Mouse (Mus musculus): Measurements from ENCODE around the gene Tdgf1. TPM values are rescaled to one million over a fixed set of nuclear protein-coding genes. Genes with fewer than 3 reads are reported as not detected.

The Tdgf1 gene
- polyA plus RNA-seq, 1 experiment from 2014 or later = 0.62 TPM

- peak overlapping the region; percentile 69; the same call in 1 of the 2 replicates for H3K9ac ChIP-seq
- peak overlapping the region; percentile 56 for H3K4me3 ChIP-seq
- 37% methylated on average over 5 of the region's 5 CpGs for WGBS
- peaks cover 5% of the 10 kb centered on the region; the same call in 1 of the 2 replicates for H3K4me1 ChIP-seq
- no peak for ATAC-seq (ENCODE audit: insufficient number of reproducible peaks, insufficient read depth, low FRiP score, low TSS enrichment, low read depth)
- no peaks in the 10 kb centered on the region for H3K9me3 ChIP-seq
- H3K27me3 ChIP-seq = peaks cover 48% of the 10 kb centered on the region
- no peak overlapping the region for H3K27ac ChIP-seq
- no peaks in the 10 kb centered on the region for H3K36me3 ChIP-seq
- H3K4me2 ChIP-seq = peak overlapping the region; percentile 98
Observed at GRCm38 (mm10) chr9:110952931-110953549, 7.1 kb upstream of the Tdgf1 start.

DNA sequence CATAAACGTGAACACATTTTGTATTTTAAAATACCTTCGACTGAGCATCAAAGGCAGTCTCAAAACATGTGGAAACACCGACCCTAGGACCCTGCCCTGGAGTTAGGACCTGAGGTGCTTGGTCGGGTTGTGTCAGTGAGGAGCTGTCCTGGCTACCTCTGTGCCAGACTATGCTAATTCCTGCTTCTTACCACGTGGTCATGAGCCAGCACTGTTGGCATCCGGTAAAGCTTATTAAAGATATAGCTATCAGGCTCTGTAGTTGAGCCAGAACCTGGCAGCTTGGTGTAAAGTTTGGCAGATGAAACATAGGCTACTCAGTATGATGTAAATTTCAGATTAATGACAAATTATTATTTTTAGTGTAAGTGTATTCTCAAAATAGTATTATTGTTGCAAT is 6.4 kb upstream of the Tdgf1 start:
- no peak overlapping the region for H3K27ac ChIP-seq
- no peak overlapping the region for H3K4me2 ChIP-seq
- H3K9me3 ChIP-seq = no peaks in the 10 kb centered on the region
- no peak overlapping the region for H3K4me3 ChIP-seq
- H3K36me3 ChIP-seq = no peaks in the 10 kb centered on the region
- 57% methylated on average over 6 of the region's 6 CpGs for WGBS
- ATAC-seq (ENCODE audit: insufficient number of reproducible peaks, insufficient read depth, low FRiP score, low TSS enrichment, low read depth) = no peak
- peaks cover 8% of the 10 kb centered on the region for H3K4me1 ChIP-seq
- no peak overlapping the region for H3K9ac ChIP-seq
- H3K27me3 ChIP-seq = peaks cover 54% of the 10 kb centered on the region

DNA sequence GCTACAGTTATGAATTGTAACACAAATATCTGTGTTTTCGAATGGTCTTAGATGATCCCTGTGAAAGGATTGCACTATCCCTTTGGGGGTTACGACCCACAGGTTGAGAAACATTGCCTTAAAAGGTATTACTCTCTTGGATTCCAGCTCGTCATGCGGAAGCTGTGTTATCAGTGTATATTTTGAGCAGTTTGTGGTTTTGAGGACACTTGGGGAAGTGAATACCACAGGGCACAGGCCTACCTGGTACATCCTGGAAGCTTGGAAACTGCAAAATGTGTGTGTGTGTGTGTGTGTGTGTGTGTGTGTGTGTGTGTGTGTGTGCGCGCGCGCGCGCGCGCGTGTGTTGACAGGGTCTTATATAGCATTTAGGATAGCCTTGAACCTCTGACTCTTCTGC is 5.9 kb upstream of the Tdgf1 start:
- Histone ChIP-seq H3K9ac (no peak overlapping the region), H3K9me3 (no peaks in the 10 kb centered on the region), H3K36me3 (no peaks in the 10 kb centered on the region), H3K27ac (no peak overlapping the region), H3K4me3 (no peak overlapping the region), H3K4me2 (no peak overlapping the region), H3K27me3 (peaks cover 59% of the 10 kb centered on the region), H3K4me1 (peaks cover 12% of the 10 kb centered on the region)
- WGBS = 93% methylated on average over 13 of the region's 13 CpGs
- ATAC-seq (ENCODE audit: insufficient number of reproducible peaks, insufficient read depth, low FRiP score, low TSS enrichment, low read depth) = no peak

GRCm38 (mm10) chr9:110951397-110951796 is 5.4 kb upstream of the Tdgf1 start, which contains the start of gene Lrrc2:
TSS of gene Lrrc2 (plus strand) at chr9:110951545.
- Histone ChIP-seq H3K9ac (no peak within 1 kb of the TSS), H3K27me3 (peaks cover 63% of the 10 kb centered on the region), H3K4me3 (no peak within 1 kb of the TSS), H3K4me2 (no peak within 1 kb of the TSS), H3K27ac (no peak within 1 kb of the TSS), H3K9me3 (no peaks in the 10 kb centered on the region), H3K36me3 (no peaks in the 10 kb centered on the region), H3K4me1 (peaks cover 17% of the 10 kb centered on the region)
- ATAC-seq (ENCODE audit: insufficient number of reproducible peaks, insufficient read depth, low FRiP score, low TSS enrichment, low read depth) = no peak
- 89% methylated on average over 11 of the region's 11 CpGs for WGBS

DNA sequence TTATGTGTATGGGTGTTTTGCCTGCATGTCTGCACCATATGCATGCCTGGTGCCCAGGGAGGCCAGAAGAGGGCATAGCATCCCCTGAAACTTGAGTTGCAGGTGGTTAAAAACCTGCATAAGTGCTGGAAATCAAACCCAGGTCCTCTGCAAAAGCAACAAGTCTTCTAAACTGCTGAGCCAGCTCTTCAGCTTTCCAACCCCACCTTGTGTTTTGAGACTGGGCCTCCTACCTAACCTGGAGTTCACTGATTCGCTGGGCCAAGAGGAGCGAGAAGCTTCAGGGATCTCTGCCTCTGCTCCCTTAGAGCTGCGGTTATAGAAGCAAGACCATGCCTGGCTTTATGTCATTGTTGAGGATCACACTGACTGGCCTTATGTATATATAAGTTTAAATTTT is 4.2 kb upstream of the Tdgf1 start:
- no peaks in the 10 kb centered on the region for H3K36me3 ChIP-seq
- ATAC-seq (ENCODE audit: insufficient number of reproducible peaks, insufficient read depth, low FRiP score, low TSS enrichment, low read depth) = no peak
- H3K27ac ChIP-seq = no peak overlapping the region
- 92% methylated on average over 3 of the region's 3 CpGs for WGBS
- H3K27me3 ChIP-seq = peaks cover 63% of the 10 kb centered on the region
- H3K9ac ChIP-seq = no peak overlapping the region
- H3K4me3 ChIP-seq = no peak overlapping the region
- H3K4me1 ChIP-seq = peaks cover 23% of the 10 kb centered on the region
- H3K4me2 ChIP-seq = no peak overlapping the region
- no peaks in the 10 kb centered on the region for H3K9me3 ChIP-seq

GRCm38 (mm10) chr9:110948813-110949310 is 2.9 kb upstream of the Tdgf1 start:
- Histone ChIP-seq H3K27ac (no peak overlapping the region), H3K9me3 (no peaks in the 10 kb centered on the region), H3K36me3 (no peaks in the 10 kb centered on the region), H3K27me3 (peaks cover 64% of the 10 kb centered on the region), H3K4me1 (peaks cover 27% of the 10 kb centered on the region), H3K4me3 (no peak overlapping the region), H3K4me2 (no peak overlapping the region), H3K9ac (no peak overlapping the region)
- WGBS = 56% methylated on average over 8 of the region's 8 CpGs
- no peak for ATAC-seq (ENCODE audit: insufficient number of reproducible peaks, insufficient read depth, low FRiP score, low TSS enrichment, low read depth)

- no peak overlapping the region for H3K27ac ChIP-seq
- peaks cover 57% of the 10 kb centered on the region for H3K27me3 ChIP-seq
- H3K9me3 ChIP-seq = no peaks in the 10 kb centered on the region
Observed at GRCm38 (mm10) chr9:110947900-110948299, 1.9 kb upstream of the Tdgf1 start.

GRCm38 (mm10) chr9:110947261-110947661 is 1.3 kb upstream of the Tdgf1 start:
- no peak overlapping the region for H3K9ac ChIP-seq
- H3K27me3 ChIP-seq = peaks cover 55% of the 10 kb centered on the region
- 14% methylated on average over 6 of the region's 6 CpGs for WGBS
- no peak overlapping the region for H3K27ac ChIP-seq
- ATAC-seq (ENCODE audit: insufficient number of reproducible peaks, insufficient read depth, low FRiP score, low TSS enrichment, low read depth) = no peak
- no peak overlapping the region; the same call in 1 of the 2 replicates for H3K4me2 ChIP-seq
- H3K4me3 ChIP-seq = no peak overlapping the region
- no peaks in the 10 kb centered on the region for H3K9me3 ChIP-seq
- H3K4me1 ChIP-seq = peaks cover 22% of the 10 kb centered on the region
- H3K36me3 ChIP-seq = no peaks in the 10 kb centered on the region

More at GRCm38 (mm10) chr9:110947900-110948299, 1.9 kb upstream of the Tdgf1 start:
- Histone ChIP-seq H3K4me3 (no peak overlapping the region), H3K4me2 (no peak overlapping the region), H3K9ac (no peak overlapping the region), H3K4me1 (peaks cover 22% of the 10 kb centered on the region), H3K36me3 (no peaks in the 10 kb centered on the region)
- WGBS = 37% methylated on average over 6 of the region's 6 CpGs
- no peak for ATAC-seq (ENCODE audit: insufficient number of reproducible peaks, insufficient read depth, low FRiP score, low TSS enrichment, low read depth)

GRCm38 (mm10) chr9:110946548-110947044 is 638 bp upstream of the Tdgf1 start:
- H3K27ac ChIP-seq = no peak overlapping the region
- WGBS = 7% methylated on average over 20 of the region's 20 CpGs
- H3K4me1 ChIP-seq = peaks cover 22% of the 10 kb centered on the region
- no peaks in the 10 kb centered on the region for H3K9me3 ChIP-seq
- ATAC-seq (ENCODE audit: insufficient number of reproducible peaks, insufficient read depth, low FRiP score, low TSS enrichment, low read depth) = no peak
- H3K4me2 ChIP-seq = peak overlapping the region; percentile 26
- no peak overlapping the region for H3K9ac ChIP-seq
- H3K4me3 ChIP-seq = no peak overlapping the region
- H3K27me3 ChIP-seq = peaks cover 49% of the 10 kb centered on the region
- H3K36me3 ChIP-seq = no peaks in the 10 kb centered on the region

DNA sequence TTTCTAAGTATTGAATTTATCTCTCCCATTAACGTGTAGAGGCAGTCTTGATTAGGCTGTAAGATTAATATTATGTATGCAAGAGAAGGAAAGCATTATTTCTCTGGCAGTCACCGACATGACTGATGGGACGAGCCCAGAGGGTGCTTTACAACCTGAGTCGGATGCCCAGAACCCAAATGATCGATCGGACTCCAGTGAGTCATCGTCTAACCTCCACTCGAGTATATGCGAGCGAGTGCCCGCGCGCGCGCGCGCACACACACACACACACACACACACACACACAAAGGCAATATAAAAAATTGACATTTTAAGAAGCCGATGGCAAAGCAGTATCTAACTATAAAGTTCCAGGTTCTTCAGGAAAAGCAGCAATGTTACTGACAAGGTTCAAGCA is 615 bp downstream of the Tdgf1 start:
- no peak overlapping the region for H3K9ac ChIP-seq
- no peak overlapping the region for H3K27ac ChIP-seq
- H3K36me3 ChIP-seq = no peaks in the 10 kb centered on the region
- peaks cover 49% of the 10 kb centered on the region for H3K27me3 ChIP-seq
- H3K4me1 ChIP-seq = peaks cover 22% of the 10 kb centered on the region
- H3K4me2 ChIP-seq = peak overlapping the region; percentile 11; the same call in 1 of the 2 replicates
- 16% methylated on average over 18 of the region's 18 CpGs for WGBS
- peak overlapping the region; percentile 4; the same call in 1 of the 2 replicates for H3K4me3 ChIP-seq
- no peaks in the 10 kb centered on the region for H3K9me3 ChIP-seq
- ATAC-seq (ENCODE audit: insufficient number of reproducible peaks, insufficient read depth, low FRiP score, low TSS enrichment, low read depth) = no peak

DNA sequence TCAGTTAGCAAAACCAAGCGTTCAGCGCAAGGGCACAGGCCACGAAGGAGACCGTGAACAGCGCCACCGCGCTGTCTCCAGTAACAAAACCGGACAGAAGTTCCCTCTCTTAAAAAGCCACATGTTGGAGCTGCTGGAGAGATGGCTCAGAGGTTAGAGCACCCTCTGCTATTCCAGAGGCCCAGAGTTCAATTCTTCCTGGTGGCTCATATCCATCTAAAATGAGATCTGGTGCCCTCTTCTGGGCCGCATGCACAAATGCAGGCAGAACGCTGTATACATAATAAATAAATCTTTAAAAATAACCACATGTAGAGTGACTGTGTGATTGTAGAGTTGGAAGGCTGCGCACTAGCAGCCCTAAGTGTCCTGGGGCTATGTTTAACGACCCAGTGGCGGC is 1.7 kb downstream of the Tdgf1 start:
- peak overlapping the region; percentile 35; the same call in 1 of the 2 replicates for H3K4me2 ChIP-seq
- 27% methylated on average over 13 of the region's 13 CpGs for WGBS
- no peak overlapping the region for H3K27ac ChIP-seq
- no peaks in the 10 kb centered on the region for H3K36me3 ChIP-seq
- no peaks in the 10 kb centered on the region for H3K9me3 ChIP-seq
- peaks cover 22% of the 10 kb centered on the region for H3K4me1 ChIP-seq
- H3K4me3 ChIP-seq = no peak overlapping the region
- no peak for ATAC-seq (ENCODE audit: insufficient number of reproducible peaks, insufficient read depth, low FRiP score, low TSS enrichment, low read depth)
- H3K27me3 ChIP-seq = peaks cover 49% of the 10 kb centered on the region
- no peak overlapping the region for H3K9ac ChIP-seq
